Comparison of ENCODE assay signal across 27 mouse cellular contexts in genomic region chr3:111494891-111495290, GRCm38 (mm10).
"Had no signal": no experiment of that assay in that cellular context is flagged by ENCODE, and none has a peak within 500 bp of the region (broad histone marks: within the 10 kb centered on the region; RNA-seq: fewer than 3 reads in every experiment).

No protein-coding gene starts in this region.

- H3K4me2 ChIP-seq: heart, embryonic 12.5 days; hindbrain, embryonic 12.5 days; hindbrain, embryonic 14.5 days; intestine, embryonic 15.5 days; limb, embryonic 12.5 days; liver, embryonic 11.5 days; liver, embryonic 13.5 days had no signal

- H3K9ac ChIP-seq: heart, embryonic 12.5 days; hindbrain, embryonic 12.5 days; hindbrain, embryonic 14.5 days; intestine, embryonic 15.5 days; limb, embryonic 12.5 days; liver, embryonic 13.5 days had no signal

- H3K4me1 ChIP-seq: heart, embryonic 10.5 days; heart, embryonic 12.5 days; hindbrain, embryonic 10.5 days; hindbrain, embryonic 12.5 days; intestine, embryonic 15.5 days; limb, embryonic 10.5 days; limb, embryonic 12.5 days; liver, embryonic 13.5 days had no signal

- H3K27ac ChIP-seq: gastrocnemius, adult 2 months; heart, embryonic 10.5 days; hindbrain, embryonic 10.5 days; hindbrain, embryonic 12.5 days; hindbrain, embryonic 14.5 days; intestine, embryonic 15.5 days; layer of hippocampus, adult 2 months; left cerebral cortex, adult 2 months; limb, embryonic 10.5 days; limb, embryonic 12.5 days; liver, embryonic 13.5 days had no signal

- DNase-seq: gastrocnemius, adult 2 months; gastrocnemius, postnatal 10 days; gastrocnemius, postnatal 25 days; heart, adult 18-20 months; heart, postnatal 10 days; heart, postnatal 4 days; kidney, adult 18-20 months; kidney, adult 8-10 months; kidney, postnatal 10 days; kidney, postnatal 25 days; kidney, postnatal 4 days; liver; liver, embryonic 13.5 days had no signal

- H3K9me3 ChIP-seq: heart, embryonic 10.5 days; heart, embryonic 12.5 days; hindbrain, embryonic 10.5 days; hindbrain, embryonic 12.5 days; intestine, embryonic 15.5 days; limb, embryonic 10.5 days; limb, embryonic 12.5 days; liver, embryonic 13.5 days had no signal

- ATAC-seq: hindbrain, embryonic 16.5 days; inflammation-experienced regulatory T-cells, adult 6 months; intestine, embryonic 15.5 days; intestine, postnatal 0 days had no signal

- H3K36me3 ChIP-seq: heart, embryonic 10.5 days; heart, embryonic 12.5 days; hindbrain, embryonic 10.5 days; hindbrain, embryonic 12.5 days; intestine, embryonic 15.5 days; limb, embryonic 10.5 days; limb, embryonic 12.5 days; liver, embryonic 13.5 days had no signal

- H3K27me3 ChIP-seq: heart, embryonic 12.5 days; hindbrain, embryonic 12.5 days; intestine, embryonic 15.5 days; limb, embryonic 12.5 days; liver, embryonic 13.5 days had no signal

- H3K4me3 ChIP-seq: gastrocnemius, adult 2 months; heart, embryonic 10.5 days; heart, embryonic 12.5 days; hindbrain, embryonic 10.5 days; hindbrain, embryonic 12.5 days; intestine, embryonic 15.5 days; layer of hippocampus, adult 2 months; left cerebral cortex, adult 2 months; limb, embryonic 10.5 days; limb, embryonic 12.5 days; liver, embryonic 13.5 days had no signal
